Mouse (Mus musculus): ENCODE measurements around the gene Phldb3. TPM values are rescaled to one million over a fixed set of nuclear protein-coding genes. Genes with fewer than 3 reads are reported as not detected.

Gene Phldb3
- polyA plus RNA-seq, 1 experiment from 2014 or later: not detected

GRCm38 (mm10) chr7:24605561-24605960, 5.0 kb upstream of the Phldb3 start:
- Histone ChIP-seq H3K9me3 (ENCODE audit: control insufficient read depth, low read length) (0 out of 2 replicates have a peak, but pooled peaks cover 2% of the 10 kb centered on the region), H3K4me3 (ENCODE audit: low read length) (no peak overlapping the region), H3K27ac (ENCODE audit: low read depth, low read length) (no peak overlapping the region), H3K4me1 (ENCODE audit: control insufficient read depth, insufficient read depth, low read depth, low read length) (peaks cover 3% of the 10 kb centered on the region), H3K9ac (ENCODE audit: low read depth, low read length) (no peak overlapping the region), H3K36me3 (ENCODE audit: control insufficient read depth, insufficient read depth, low read length) (no peaks in the 10 kb centered on the region; the same call in 1 of the 2 replicates), H3K27me3 (replicated peaks; ENCODE audit: control insufficient read depth, insufficient read depth, low read length) (peaks cover 11% of the 10 kb centered on the region), H3K4me2 (ENCODE audit: low read length) (no peak overlapping the region)
- no peak for ATAC-seq
- 79% methylated on average over 7 of the region's 7 CpGs for WGBS

DNA sequence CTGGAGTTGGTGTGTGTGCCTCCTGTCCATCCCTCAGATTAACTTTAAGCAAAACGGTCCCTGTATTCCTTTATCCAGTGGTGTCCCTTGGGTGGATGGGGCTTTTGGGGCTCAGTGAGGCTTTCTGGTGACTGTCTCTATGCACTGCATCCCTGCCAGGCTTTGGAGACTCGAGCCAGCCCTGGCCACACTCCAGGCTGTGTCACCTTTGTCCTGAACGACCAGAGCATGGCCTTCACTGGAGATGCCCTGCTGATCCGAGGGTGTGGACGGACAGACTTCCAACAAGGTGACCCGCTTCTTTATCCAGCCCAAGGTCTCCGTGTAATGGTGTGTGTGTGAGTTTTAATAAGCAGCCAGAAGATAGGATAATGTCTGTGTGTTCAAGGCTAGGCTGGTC, 4.5 kb upstream of the Phldb3 start:
- no peak overlapping the region for H3K27ac ChIP-seq (ENCODE audit: low read depth, low read length)
- no peak overlapping the region for H3K4me2 ChIP-seq (ENCODE audit: low read length)
- peaks cover 8% of the 10 kb centered on the region for H3K4me1 ChIP-seq (ENCODE audit: control insufficient read depth, insufficient read depth, low read depth, low read length)
- 76% methylated on average over 7 of the region's 7 CpGs for WGBS
- H3K9me3 ChIP-seq (ENCODE audit: control insufficient read depth, low read length): 0 out of 2 replicates have a peak, but pooled peaks cover 2% of the 10 kb centered on the region
- H3K4me3 ChIP-seq (ENCODE audit: low read length): no peak overlapping the region
- no peak for ATAC-seq
- peaks cover 14% of the 10 kb centered on the region for H3K27me3 ChIP-seq (replicated peaks; ENCODE audit: control insufficient read depth, insufficient read depth, low read length)
- no peaks in the 10 kb centered on the region; the same call in 1 of the 2 replicates for H3K36me3 ChIP-seq (ENCODE audit: control insufficient read depth, insufficient read depth, low read length)
- no peak overlapping the region for H3K9ac ChIP-seq (ENCODE audit: low read depth, low read length)

- Histone ChIP-seq H3K4me1 (ENCODE audit: control insufficient read depth, insufficient read depth, low read depth, low read length) (peaks cover 15% of the 10 kb centered on the region), H3K36me3 (ENCODE audit: control insufficient read depth, insufficient read depth, low read length) (no peaks in the 10 kb centered on the region; the same call in 1 of the 2 replicates), H3K9ac (ENCODE audit: low read depth, low read length) (no peak overlapping the region), H3K27me3 (replicated peaks; ENCODE audit: control insufficient read depth, insufficient read depth, low read length) (peaks cover 32% of the 10 kb centered on the region), H3K27ac (ENCODE audit: low read depth, low read length) (no peak overlapping the region), H3K9me3 (ENCODE audit: control insufficient read depth, low read length) (0 out of 2 replicates have a peak, but pooled peaks cover 2% of the 10 kb centered on the region), H3K4me2 (ENCODE audit: low read length) (no peak overlapping the region), H3K4me3 (ENCODE audit: low read length) (no peak overlapping the region)
- peak; percentile 70 for ATAC-seq
- WGBS: 48% methylated on average over 6 of the region's 6 CpGs
Observed at GRCm38 (mm10) chr7:24608017-24608416, 2.5 kb upstream of the Phldb3 start.

GRCm38 (mm10) chr7:24608561-24608960, 2.0 kb upstream of the Phldb3 start:
- no peak for ATAC-seq
- H3K4me3 ChIP-seq (ENCODE audit: low read length): no peak overlapping the region
- H3K27ac ChIP-seq (ENCODE audit: low read depth, low read length): no peak overlapping the region
- H3K4me1 ChIP-seq (ENCODE audit: control insufficient read depth, insufficient read depth, low read depth, low read length): peaks cover 15% of the 10 kb centered on the region
- no peak overlapping the region for H3K4me2 ChIP-seq (ENCODE audit: low read length)
- H3K36me3 ChIP-seq (ENCODE audit: control insufficient read depth, insufficient read depth, low read length): no peaks in the 10 kb centered on the region; the same call in 1 of the 2 replicates
- 0 out of 2 replicates have a peak, but pooled peaks cover 2% of the 10 kb centered on the region for H3K9me3 ChIP-seq (ENCODE audit: control insufficient read depth, low read length)
- 65% methylated on average over 8 of the region's 8 CpGs for WGBS
- H3K27me3 ChIP-seq (replicated peaks; ENCODE audit: control insufficient read depth, insufficient read depth, low read length): peaks cover 38% of the 10 kb centered on the region
- H3K9ac ChIP-seq (ENCODE audit: low read depth, low read length): no peak overlapping the region

- peak overlapping the region; percentile 36 for H3K4me3 ChIP-seq (ENCODE audit: low read length)
- peak overlapping the region; percentile 62 for H3K4me2 ChIP-seq (ENCODE audit: low read length)
- ATAC-seq: peak; percentile 31; the same call in 1 of the 2 replicates
- no peak overlapping the region for H3K27ac ChIP-seq (ENCODE audit: low read depth, low read length)
- under 1% methylated on average over 36 of the region's 36 CpGs for WGBS
- no peaks in the 10 kb centered on the region; the same call in 1 of the 2 replicates for H3K36me3 ChIP-seq (ENCODE audit: control insufficient read depth, insufficient read depth, low read length)
- H3K27me3 ChIP-seq (replicated peaks; ENCODE audit: control insufficient read depth, insufficient read depth, low read length): peaks cover 42% of the 10 kb centered on the region
- H3K9me3 ChIP-seq (ENCODE audit: control insufficient read depth, low read length): 0 out of 2 replicates have a peak, but pooled peaks cover 2% of the 10 kb centered on the region
- peak overlapping the region; percentile 33 for H3K9ac ChIP-seq (ENCODE audit: low read depth, low read length)
- H3K4me1 ChIP-seq (ENCODE audit: control insufficient read depth, insufficient read depth, low read depth, low read length): peaks cover 15% of the 10 kb centered on the region
Observed at GRCm38 (mm10) chr7:24610879-24611494, 424 bp downstream of the Phldb3 start.

- H3K4me3 ChIP-seq (ENCODE audit: low read length): peak overlapping the region; percentile 36; the same call in 1 of the 2 replicates
- peaks cover 42% of the 10 kb centered on the region for H3K27me3 ChIP-seq (replicated peaks; ENCODE audit: control insufficient read depth, insufficient read depth, low read length)
- no peak overlapping the region for H3K27ac ChIP-seq (ENCODE audit: low read depth, low read length)
- H3K36me3 ChIP-seq (ENCODE audit: control insufficient read depth, insufficient read depth, low read length): no peaks in the 10 kb centered on the region; the same call in 1 of the 2 replicates
- WGBS: 18% methylated on average over 7 of the region's 7 CpGs
- peak overlapping the region; percentile 62 for H3K4me2 ChIP-seq (ENCODE audit: low read length)
- no peak for ATAC-seq
- H3K4me1 ChIP-seq (ENCODE audit: control insufficient read depth, insufficient read depth, low read depth, low read length): peaks cover 15% of the 10 kb centered on the region
- 0 out of 2 replicates have a peak, but pooled peaks cover 2% of the 10 kb centered on the region for H3K9me3 ChIP-seq (ENCODE audit: control insufficient read depth, low read length)
- no peak overlapping the region for H3K9ac ChIP-seq (ENCODE audit: low read depth, low read length)
Observed at GRCm38 (mm10) chr7:24611709-24612108, 1.1 kb downstream of the Phldb3 start.

GRCm38 (mm10) chr7:24612308-24612910, 1.8 kb downstream of the Phldb3 start:
- Histone ChIP-seq H3K27me3 (replicated peaks; ENCODE audit: control insufficient read depth, insufficient read depth, low read length) (peaks cover 42% of the 10 kb centered on the region), H3K9ac (ENCODE audit: low read depth, low read length) (no peak overlapping the region), H3K4me2 (ENCODE audit: low read length) (peak overlapping the region; percentile 32), H3K36me3 (ENCODE audit: control insufficient read depth, insufficient read depth, low read length) (no peaks in the 10 kb centered on the region; the same call in 1 of the 2 replicates), H3K4me3 (ENCODE audit: low read length) (peak overlapping the region; percentile 5; the same call in 1 of the 2 replicates), H3K9me3 (ENCODE audit: control insufficient read depth, low read length) (0 out of 2 replicates have a peak, but pooled peaks cover 2% of the 10 kb centered on the region), H3K4me1 (ENCODE audit: control insufficient read depth, insufficient read depth, low read depth, low read length) (peaks cover 15% of the 10 kb centered on the region), H3K27ac (ENCODE audit: low read depth, low read length) (no peak overlapping the region)
- no peak for ATAC-seq
- 5% methylated on average over 27 of the region's 27 CpGs for WGBS

GRCm38 (mm10) chr7:24614816-24615215, 4.3 kb downstream of the Phldb3 start:
- H3K36me3 ChIP-seq (ENCODE audit: control insufficient read depth, insufficient read depth, low read length): no peaks in the 10 kb centered on the region
- peaks cover 15% of the 10 kb centered on the region for H3K4me1 ChIP-seq (ENCODE audit: control insufficient read depth, insufficient read depth, low read depth, low read length)
- H3K4me3 ChIP-seq (ENCODE audit: low read length): no peak overlapping the region
- H3K27me3 ChIP-seq (replicated peaks; ENCODE audit: control insufficient read depth, insufficient read depth, low read length): peaks cover 36% of the 10 kb centered on the region
- WGBS: 81% methylated on average over 13 of the region's 13 CpGs
- H3K4me2 ChIP-seq (ENCODE audit: low read length): no peak overlapping the region
- no peaks in the 10 kb centered on the region for H3K9me3 ChIP-seq (ENCODE audit: control insufficient read depth, low read length)
- H3K27ac ChIP-seq (ENCODE audit: low read depth, low read length): no peak overlapping the region
- H3K9ac ChIP-seq (ENCODE audit: low read depth, low read length): no peak overlapping the region
- ATAC-seq: no peak

DNA sequence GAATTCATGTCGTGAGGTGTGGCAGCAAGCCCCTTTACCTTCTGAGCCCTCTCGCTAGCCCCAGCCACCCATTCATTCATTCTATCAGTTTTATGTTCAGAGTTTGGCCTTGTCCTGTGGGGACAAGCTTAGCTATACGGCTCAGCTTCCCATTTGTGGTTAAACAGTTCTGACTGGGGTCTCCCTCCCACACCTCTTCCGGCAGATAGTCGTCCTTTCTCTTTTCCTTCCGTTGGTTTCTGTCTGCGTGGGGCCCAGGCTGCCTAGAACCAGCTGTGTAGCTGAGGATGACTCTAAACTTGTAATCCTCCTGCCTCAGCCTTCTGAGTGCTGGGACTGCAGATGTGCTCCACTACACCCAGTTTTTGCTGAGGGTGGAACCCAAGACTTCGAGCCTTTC, 7.2 kb downstream of the Phldb3 start:
- WGBS: 82% methylated on average over 8 of the region's 8 CpGs
- Histone ChIP-seq H3K9me3 (ENCODE audit: control insufficient read depth, low read length) (no peaks in the 10 kb centered on the region), H3K9ac (ENCODE audit: low read depth, low read length) (no peak overlapping the region), H3K4me1 (ENCODE audit: control insufficient read depth, insufficient read depth, low read depth, low read length) (no peaks in the 10 kb centered on the region), H3K36me3 (ENCODE audit: control insufficient read depth, insufficient read depth, low read length) (no peaks in the 10 kb centered on the region), H3K4me2 (ENCODE audit: low read length) (no peak overlapping the region), H3K27ac (ENCODE audit: low read depth, low read length) (no peak overlapping the region), H3K4me3 (ENCODE audit: low read length) (no peak overlapping the region), H3K27me3 (replicated peaks; ENCODE audit: control insufficient read depth, insufficient read depth, low read length) (peaks cover 12% of the 10 kb centered on the region)
- no peak for ATAC-seq

All from hindbrain, embryonic 16.5 days (tissue).